Mouse (Mus musculus) kidney, adult 8-10 months (tissue): ENCODE results near the gene Nrxn1.

ENCODE experiments used
- DNase-seq, 2 experiments: peaks; one replicate each; pipeline ENCODE4 v3.0.0; 2022

Gene Nrxn1

DNA sequence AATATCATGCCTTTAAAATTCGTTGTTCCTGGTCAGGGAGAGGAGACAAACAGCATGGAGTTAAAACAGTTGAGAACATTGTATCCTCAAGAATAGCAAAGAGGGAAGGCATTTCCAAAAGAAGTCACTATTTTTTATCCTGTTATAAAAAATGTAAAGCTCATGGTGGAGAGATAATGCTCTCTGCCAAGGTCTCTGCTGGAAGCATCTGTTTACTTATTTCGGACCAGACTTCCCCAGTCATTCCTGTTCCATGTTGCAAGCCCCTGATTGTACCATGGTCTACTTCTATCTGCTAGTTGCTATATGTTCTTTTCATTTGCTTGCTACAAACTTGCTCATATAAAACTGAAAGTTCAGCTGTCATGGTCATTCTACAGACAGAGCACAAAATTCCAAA lies 137.7 kb downstream of the Nrxn1 start:
- no peak for DNase-seq

DNA sequence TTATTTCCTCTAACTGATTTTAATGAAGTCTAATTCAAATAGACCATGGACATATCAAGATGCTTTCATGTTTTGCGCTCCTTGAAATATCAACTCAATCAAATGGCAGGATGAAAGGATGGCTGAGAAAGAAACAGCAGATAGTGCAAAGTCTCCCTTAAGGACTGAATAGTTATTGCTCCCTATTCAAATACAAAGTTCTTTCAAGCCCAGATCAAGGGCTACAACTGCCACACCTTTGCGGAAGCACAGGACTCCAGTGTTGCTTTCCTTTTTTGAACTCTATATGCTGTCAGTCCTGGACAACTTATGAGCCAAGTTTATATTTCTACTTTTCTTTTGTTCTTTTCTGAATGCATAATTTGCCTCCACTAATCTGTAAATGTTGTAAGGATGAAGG lies 157.9 kb downstream of the Nrxn1 start:
- no peak for DNase-seq

DNA sequence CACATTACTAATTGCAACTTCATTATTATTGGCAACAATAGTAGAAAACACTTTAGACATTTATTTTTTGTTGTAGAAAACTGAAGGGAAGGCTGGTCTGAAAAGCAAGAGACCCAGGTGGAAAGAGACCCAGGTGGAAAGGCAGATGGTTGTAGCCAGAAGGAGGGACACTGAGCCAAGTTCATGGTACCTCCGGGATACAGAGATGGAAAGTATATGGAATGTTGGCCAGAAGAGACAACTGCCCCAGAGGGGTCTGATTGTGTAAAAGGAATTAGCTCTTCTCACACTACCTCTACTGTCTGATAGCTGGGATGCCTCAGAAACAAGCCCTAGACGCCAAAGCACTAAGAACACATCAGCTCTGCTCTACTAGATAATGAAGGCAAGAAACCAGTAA lies 179.6 kb downstream of the Nrxn1 start:
- no peak for DNase-seq

DNA sequence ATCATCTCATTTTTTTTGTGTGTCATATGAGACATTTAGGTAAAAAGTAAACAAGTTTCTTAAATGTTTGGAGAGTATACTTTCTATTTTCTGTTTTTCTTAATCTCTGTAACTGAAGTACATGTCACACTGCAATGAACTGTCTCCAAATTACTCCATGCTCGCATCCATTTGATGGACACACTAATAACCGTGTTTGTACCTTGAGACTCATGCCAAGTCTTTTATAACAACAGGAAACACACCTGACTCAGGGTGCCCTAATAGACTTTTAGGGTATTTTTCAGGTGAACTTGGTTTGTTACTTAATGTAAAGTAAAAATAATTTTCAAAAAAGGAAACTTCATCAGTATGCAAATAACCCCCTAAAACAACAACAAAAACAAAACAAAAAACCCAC lies 180.1 kb downstream of the Nrxn1 start:
- DNase-seq, result no peak

DNA sequence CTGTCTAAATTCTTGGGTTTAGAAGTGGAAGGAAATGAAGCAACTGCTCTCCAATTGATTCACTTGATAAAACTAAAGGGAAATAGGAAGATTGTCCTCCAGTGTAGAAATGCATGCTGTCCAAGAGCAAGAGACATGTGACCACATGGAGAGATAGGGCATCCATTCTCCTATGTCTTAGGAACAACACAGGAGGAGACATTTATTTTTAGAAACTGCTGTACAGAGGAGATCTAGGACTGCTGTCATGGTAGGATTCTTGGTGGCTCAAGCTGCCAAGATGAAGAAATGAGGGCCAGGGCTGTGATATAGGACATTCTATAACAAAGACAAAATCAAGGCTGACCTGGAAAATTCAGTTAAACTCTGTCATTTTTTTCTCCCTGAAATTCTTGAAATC lies 180.5 kb downstream of the Nrxn1 start:
- DNase-seq, result no peak

DNA sequence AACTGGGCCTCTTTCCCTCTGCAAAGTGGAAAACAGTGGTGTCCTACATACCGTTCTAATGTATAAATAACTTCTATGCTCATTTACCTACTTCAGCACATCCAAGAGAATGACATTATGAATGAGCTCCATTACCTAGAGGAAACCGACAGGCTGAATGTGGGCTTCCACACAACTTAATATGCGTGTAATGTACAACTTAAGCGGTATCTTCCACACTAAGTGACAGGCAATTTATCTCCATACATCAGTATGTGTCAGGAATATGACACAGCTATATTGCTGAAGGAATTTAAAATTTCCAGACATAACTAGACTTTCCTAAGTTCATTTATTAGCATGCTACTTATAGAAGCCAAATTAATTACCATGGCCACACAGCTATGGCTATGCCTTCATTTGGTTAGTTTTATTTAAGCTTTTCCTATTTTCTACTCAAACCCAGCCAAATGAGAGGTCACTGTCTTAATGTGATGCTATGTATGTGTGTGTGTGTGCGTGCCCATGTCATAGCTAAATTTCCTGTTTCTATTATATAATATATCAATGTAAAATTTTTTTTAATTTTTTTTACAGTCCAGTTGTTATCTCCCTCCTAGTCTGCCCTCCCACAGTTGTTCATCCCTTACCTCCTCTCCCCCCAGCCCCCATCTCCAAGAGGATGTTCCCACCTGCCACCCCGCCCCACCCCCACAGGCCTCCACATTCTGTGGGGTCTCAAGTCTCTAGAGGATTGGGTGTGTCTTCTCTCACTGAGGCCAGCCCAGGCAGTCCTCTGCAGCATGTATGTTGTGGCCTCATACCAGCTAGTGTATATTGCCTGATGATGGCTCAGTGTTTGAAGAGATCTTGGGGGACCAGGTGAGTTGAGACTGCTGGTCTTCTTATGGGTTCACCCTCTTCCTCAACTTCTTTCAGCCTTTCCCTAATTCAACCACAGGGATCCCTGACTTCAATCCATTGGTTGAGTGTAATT lies 186.5 kb downstream of the Nrxn1 start:
- no peak for DNase-seq

DNA sequence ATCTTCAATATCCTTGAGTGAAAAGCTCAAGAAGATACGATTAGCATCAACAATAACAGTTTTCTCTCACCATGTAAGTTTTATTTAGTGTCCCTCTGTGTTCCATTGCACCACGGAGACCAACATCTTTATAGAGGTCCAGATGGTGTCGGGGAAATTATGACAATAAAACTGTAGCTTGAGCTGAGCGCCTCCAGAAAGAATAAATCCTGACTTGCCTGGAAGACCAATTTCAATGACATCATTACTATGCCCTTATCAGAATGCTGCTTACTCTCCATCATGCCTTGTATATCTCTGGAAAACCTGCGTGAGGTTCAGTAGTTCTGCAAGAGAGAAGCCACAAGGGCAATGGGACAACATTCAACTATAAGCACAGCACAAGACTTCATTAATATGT lies 187.7 kb downstream of the Nrxn1 start:
- no peak for DNase-seq

DNA sequence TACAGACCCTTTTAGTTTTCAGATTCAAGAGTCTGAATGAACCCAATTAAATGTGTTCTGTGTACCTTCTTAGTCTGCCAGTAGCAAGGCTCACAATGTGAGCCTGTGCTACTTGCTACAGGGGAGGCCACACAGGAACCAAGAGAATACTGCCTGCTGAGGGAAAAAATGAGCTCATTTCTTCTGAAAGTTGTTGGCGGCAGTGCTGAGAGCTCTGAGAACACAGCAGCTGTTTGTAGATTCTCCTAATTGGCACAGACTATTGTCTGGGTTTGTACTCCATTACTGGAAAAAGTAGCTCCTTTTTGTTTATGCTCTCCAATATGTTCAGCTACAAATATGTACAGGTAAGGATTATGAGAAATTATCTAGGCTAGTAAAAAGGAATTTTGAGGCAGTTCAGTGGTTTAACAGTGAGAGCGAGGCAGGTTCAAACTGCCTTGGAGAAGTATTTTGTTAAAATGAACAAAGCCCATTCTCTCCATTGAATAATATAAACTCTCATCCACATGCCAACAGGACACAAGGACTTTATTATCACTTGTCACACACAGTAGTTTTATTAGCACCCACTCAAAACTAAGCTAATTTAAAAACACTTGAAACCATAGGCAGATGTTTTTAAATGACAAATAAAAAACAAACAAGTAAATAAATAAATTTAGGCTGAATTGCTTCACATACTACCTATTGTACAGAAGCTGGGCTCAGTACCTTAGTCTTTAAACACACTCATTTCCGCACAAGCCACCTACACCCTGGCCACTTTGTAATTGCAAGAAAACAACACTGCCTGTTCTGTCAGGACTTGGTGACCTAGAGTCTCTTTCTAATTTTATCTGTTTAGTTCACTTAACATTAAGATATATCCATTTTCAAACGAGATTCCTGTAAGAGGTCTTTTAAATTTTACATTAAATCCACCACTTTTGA lies 200.3 kb downstream of the Nrxn1 start:
- no peak for DNase-seq

DNA sequence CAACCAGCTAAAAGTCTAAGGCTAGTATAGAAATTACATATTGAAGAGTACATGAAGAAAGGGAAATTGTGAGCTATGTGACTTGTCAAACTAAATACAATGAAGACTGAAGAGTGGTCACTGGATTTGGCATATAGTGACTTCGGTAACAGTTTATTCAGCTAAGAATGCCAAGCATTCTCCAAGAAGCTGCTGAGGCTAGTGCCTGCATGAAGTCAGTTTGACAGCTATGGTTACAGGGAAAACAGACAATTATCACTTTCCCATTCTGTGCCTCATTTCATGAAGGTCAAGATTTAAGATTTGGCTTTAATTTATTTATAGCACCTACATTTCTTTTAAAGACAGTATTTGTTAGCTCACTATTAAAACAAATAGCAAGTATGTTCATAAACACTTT lies 201.2 kb downstream of the Nrxn1 start:
- no peak for DNase-seq

DNA sequence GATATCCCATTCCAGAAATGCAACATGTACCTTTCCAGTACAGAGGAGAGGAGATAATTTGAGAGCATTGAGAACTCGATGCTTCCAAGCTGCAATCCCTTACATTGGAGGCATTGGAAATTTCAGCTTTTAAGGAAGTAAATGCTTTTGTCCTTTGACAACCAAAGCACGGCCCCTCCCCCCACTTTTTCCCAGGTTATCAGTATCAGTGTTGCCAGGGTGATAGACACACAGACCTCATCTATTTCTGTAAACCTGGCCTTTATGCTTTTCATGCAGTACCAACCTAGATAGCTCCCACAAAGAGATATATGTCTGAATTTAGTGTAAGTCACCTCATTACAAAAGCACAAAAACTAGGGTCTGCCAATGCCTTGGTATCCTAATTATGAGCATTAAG lies 235.6 kb downstream of the Nrxn1 start:
- no peak for DNase-seq

DNA sequence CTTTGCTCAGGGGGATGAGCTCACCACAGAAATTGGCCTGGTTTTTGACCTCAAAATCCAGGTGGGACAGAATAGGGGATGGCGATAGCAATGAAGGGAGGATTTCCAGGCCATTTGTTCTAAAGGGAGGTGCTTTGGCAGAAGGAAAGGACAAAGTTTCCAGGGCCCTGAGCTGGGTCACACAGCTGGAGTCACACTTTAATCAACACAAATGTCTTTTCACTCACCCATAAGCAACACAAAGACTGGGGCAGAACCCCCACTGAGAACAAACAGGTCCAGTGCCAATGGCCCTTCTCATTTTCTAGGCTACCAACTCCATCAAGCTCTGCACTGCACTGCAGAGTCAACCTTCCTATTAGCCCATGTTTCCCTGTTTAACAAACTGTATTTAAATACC lies 249.0 kb downstream of the Nrxn1 start:
- DNase-seq, result no peak

DNA sequence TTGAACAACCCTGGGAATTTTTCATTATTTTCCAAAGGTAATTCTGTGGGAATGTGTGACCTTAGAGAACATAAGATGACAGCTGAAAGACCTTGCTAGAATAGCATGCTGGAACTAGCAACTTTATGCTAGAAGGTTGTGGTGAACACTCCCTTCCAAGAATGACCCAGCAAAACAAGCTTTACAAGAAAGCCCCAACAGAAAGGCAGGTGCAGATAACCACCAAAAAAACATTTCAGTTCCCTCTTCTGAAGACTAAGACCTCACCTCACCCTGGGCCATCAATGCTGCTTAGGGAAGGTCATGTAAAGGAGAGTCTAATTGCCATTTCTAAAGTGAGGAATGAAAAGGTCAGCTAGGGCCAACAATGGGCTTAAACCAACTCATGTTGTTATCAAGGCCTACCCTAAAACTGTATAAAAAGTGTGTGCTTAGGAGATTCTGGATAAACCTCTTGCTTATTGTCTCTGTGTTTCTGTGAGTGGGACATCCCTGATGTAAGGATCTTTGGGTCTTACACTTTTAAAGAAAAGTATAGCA lies 249.7 kb downstream of the Nrxn1 start:
- no peak for DNase-seq

DNA sequence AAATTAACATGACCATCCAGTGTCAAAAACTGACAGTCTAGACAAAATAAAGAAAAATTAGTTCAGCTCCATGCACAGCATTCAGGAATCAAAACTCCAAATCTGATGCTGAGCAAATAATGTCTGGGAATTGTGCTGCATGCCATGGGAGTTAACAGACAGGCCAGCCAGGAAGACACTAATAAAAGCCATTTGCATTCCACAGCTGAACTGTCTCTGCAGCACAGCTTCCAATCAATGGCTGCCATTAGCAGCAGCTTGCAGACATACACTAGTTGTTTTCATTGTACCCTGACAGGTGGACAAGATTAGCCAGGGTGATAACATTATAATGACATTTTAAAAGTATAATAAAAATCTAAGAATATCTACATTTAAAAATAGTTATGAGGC lies 255.9 kb downstream of the Nrxn1 start:
- no peak for DNase-seq

DNA sequence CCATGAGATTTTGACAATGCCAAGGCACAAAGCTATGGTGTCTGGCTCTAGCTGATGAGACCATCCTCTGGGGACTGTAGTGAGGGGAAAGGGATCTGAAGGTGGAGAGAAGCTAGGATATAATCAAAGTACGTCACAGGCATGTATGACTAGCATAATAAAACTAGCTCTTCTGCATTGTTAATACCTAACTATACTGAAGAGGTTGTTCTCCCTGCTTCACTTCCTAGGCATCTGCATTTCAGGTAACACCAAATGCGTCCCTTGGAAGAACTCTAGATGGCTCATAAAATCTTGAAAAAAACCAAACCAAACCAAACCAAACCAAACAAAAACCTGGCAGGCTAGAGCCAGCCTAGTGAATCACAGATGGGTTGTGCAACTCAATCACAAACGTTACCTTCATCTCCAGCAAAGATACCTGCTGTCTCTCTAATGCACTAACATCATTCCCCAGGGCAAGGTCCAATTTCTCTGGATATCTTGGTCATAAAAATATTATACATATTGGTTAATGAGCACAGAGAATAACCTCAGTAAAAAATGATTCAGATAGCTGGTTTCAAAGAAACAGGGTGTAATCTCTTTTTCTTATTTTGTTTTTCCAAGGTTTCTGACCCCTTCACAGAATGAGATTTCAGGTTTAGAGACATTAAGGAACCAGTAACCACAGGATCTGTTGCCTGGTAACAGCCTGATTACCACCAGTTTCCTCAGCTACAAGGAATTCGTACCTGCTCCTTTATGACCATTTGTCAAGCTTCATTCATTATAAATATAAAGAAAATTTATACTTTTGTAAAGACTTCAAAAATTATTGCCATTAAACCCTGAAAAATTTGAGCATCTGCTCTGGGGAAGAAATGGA lies 256.5 kb downstream of the Nrxn1 start:
- no peak for DNase-seq

DNA sequence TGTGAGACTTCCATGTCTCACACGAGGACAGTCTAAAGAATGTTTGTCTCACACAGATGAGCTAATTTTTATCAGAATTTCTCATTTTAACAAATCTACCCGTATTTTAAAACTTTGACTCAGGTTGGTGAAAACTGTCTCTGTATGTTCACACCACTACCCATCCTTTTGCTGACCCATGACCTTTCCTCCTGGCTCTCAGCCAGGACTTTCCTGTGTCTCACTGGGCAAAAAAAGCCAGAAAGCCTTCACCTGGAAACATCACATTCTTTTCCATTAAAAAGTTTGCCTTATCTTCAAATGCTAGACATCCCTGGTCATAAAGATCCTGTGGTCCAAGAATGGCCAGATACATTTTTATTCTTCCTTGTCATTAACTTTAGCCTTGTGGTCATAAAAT lies 274.5 kb downstream of the Nrxn1 start:
- no peak for DNase-seq

DNA sequence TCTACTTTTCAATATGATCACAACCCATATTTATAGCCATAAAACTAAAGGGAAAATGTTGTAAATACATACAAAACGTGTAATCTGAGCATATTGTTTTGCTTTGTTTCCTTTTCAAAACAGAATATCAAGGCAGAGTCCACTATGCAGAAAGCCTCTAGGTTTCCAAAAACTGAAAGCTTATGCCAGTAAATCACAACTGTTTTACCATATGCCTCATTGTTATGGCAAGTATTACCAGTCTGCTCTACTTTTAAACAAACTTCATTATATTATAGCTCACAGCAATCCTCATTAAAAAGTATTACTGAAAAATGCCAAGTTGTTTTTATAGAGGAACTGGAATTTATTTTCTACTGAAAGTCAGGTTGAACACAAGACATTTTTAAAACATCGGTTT lies 275.0 kb downstream of the Nrxn1 start:
- no peak for DNase-seq

DNA sequence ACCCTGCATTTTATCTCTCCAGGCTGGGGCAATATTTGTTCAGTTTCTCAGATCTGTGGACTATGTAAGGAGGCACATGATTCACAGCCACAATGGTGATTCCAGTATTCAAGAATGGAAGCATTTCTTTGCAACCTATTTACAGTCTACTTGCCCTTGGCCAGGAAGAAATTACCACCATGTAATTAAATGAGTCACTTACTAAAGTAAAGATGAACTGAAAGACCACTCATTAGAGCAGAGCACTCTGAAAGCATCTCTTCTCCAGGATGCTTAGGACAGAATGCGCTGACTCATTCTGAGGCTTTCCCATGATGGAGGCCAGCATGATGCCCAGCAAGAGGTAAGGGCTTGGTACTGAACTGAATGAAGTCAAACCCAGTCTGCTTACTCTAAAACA lies 277.6 kb downstream of the Nrxn1 start:
- DNase-seq, result no peak

DNA sequence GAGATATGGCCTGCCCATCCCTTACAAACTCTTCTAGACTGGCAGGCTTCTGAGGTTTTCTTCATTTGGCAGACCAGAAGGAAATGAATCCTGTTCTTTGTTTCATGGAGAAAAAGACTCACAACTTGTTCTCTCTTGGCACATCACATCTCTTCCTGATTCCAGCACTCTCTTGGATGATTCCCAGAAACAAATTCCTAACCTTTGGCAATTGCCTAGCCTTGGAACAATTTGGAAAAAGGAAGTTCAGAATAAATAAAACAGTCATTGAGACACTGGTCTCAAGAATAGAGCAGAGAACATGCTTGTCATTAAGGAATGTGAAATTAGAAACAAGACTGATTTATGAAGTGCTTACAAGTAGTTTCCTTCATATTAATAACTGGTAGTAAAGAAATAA lies 279.1 kb downstream of the Nrxn1 start:
- peak in 1 of 2 experiments; percentile 26 for DNase-seq

DNA sequence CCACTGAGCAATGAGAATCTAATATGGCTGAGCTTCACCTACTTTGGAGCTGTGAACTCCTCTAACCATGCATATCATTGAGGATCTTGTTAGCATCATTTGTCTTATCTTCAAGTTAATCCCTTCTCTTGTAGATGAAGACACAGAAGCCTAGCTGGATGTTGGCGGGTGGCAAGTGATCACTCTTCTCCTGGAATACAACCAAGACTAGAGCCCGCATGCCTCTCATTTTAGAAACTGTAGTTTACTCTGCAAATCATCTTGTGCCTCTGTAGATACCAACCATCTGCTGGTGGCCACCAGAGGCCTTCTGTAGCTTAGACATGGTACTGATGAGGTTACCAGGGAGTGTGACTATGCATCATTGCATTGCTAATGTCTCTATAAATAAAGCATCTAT lies 280.4 kb downstream of the Nrxn1 start:
- DNase-seq, result no peak

DNA sequence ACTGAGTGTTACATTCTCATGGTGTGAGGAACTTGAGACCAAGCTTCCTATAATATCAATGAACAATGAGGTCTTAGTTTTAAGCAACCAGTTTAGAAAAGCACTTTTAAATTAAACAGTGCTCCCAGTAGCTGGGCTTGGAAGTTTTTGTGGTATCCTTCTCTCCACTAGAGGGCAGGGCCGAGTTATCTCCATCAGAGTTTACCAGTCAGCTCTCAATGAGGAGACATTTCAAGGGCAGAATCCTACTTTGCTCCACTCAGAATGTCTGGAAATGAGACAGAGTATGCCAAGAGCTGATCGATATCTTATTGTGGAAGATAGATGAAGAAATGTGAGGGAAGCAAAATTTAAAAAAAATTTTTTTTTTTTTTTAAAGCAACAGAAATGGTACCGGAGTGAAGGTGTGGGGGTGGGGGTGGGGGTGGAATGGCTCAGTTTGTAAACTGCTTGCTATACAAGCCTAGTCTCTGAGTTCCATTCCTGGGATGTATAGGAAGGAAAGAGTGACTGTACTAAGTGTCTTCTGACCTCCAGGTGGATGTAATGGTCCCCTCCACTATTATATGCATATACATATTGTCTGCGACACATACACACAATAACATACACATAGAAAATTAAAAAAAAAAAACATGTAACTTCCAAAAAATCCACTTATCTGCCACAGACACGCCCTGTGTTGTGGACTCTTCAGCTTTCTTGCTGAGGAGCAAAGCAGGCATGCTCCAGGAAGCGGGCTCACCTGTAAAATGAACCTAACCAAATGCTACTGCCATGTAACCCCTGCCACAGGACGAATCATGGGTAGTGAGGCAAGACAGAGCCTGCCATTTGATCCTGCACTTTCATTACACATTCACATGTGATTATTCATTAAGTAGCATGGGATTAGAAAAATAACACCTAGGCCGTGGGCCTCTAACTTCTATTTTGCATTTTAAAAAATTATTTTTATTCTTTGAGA lies 283.4 kb downstream of the Nrxn1 start:
- peak; percentile 36 to 56 for DNase-seq

DNA sequence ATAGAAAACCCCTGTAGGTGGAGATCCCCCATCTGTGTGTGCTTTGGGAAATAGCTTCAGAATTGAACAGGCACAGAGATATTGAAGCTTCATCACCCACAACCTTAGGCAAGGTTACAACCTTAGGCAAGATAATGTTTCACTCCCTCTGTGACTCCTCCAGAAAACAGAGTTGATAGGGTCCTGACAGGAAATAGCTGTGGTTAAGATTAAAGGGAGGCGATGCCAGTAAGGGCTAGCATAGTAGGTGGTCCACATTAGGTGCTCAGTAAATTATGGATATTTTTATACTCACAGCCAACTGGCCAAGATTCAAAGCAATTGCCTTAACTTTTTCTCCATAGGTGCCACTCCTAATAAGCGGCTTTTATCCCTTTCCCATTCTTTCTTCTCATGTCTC lies 284.6 kb downstream of the Nrxn1 start:
- DNase-seq, result no peak
